Mouse (Mus musculus) kidney, adult 8-10 months (tissue): ENCODE results near the gene Hist1h2bn.
"Not testable (repeated sequence)": the region's sequence is repeated elsewhere in the genome, so short reads cannot be mapped to it uniquely, and the experiment has no call there.

Source experiments
- DNase-seq, 2 experiments: peaks; one replicate each; pipeline ENCODE4 v3.0.0; 2022

Hist1h2bn gene

GRCm38 (mm10) chr13:21729544-21729943 is 24.4 kb upstream of the Hist1h2bn start:
- no peak for DNase-seq

DNA sequence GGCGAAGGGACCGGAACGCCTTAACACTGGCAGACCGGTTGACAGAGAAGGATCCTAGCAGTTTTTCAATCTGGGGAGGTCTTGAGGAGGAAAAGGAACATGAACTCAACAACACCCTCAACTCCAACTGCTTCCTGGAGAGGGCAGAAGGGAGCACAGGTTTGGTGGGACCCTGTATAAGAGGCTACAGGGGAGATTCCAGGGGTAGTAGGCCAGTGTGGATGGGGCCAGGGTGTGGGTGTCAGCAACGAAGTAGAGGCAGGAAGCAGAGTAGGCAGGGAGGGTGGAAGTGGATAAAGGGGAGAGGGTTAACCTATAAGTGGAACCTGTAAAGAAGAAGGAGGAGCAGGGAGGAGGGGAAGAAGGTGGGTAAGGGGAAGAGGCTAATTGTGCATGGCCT is 20.5 kb upstream of the Hist1h2bn start:
- DNase-seq: no peak

DNA sequence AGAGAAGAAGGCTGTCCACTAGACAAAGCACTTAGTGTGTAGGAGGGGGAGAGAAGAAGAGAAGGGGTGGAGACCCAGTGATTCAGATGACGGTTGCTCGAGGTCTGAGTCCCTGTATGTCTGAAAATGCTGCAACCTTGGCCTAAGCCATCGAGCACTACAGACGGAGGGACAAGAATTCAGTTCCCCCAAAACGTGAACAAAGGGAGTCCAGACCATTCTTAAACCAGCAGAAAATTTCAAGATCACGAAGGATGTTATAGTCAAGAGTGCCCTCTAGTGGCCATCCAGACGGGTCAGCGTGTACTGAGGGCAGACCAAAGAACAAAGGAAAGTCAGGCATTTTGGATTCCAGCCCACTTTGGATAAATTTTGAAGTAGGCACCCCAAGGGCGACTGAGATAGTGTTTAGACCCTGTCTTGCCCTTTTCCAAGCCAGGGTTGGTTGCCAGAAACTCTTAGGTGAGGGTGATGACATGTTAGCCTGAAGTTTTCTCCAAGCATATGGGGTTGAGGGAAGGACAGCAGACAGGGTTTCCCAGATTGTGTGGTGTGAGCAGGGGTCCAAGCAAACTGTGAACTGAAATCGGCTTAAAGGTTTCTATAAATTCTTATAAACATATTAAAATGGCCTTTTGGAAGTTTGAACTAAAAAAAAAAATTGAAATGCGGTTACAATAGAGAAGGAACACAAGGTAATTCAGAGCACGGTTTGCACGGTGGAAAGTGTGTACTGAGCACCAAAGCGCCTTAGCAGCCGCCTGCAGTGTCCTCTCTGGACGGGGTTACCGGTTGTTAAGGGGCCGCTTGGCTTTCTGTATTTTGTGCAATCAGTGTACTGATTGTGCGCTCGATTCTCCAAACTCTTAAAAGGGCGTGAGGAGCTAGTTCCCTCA is 19.7 kb upstream of the Hist1h2bn start:
- DNase-seq: peak; percentile 64 to 68

- DNase-seq: not testable (repeated sequence)
Observed at GRCm38 (mm10) chr13:21734906-21735767, 18.8 kb upstream of the Hist1h2bn start, which contains the start of gene Hist1h4j. Gene Hist1h4j, plus strand, starts transcription at chr13:21735064.

DNA sequence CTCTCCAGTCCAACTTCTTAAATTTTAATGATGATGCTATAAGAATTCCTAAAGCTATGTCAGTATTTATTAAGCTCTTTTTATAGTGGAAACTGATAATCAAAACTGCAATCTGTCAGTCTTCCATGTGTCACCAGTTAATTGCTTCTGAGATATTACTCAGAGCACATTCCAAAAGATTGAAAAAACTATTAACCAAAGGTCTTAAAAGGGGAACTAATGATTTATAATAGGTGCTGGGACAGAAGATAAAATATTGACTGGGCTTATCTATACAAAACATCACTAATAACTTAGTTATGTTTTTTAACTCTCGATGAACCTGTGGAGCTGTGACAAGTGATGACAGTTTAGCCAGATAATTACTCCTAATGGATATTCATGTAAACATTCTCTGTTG is 8.9 kb upstream of the Hist1h2bn start:
- no peak for DNase-seq

- no peak for DNase-seq
Observed at GRCm38 (mm10) chr13:21749387-21750158, 4.3 kb upstream of the Hist1h2bn start.

DNA sequence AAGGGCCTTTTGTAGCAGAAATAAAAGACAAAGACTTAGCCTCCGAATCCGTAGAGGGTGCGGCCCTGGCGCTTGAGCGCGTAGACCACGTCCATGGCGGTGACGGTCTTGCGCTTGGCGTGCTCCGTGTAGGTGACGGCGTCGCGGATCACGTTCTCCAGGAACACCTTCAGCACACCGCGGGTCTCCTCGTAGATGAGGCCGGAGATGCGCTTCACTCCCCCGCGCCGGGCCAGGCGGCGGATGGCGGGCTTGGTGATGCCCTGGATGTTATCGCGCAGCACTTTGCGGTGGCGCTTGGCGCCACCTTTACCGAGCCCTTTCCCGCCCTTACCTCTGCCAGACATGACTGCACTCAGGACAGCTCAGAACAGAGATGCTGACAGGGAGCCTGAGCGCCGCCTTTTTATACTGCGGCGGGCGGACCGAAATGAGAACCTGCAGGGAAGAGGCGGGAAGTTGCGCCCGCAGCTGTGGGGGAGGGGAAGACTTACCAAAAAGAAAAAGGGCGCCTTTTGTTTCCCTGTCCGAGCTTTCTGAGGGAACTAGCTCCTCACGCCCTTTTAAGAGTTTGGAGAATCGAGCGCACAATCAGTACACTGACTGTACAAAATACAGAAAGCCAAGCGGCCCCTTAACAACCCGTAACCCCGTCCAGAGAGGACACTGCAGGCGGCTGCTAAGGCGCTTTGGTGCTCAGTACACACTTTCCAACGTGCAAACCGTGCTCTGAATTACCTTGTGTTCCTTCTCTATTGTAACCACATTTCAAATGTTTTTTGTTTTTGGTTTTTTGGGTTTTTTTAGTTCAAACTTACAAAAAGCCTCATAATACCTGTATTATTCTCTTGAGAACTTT is 3.5 kb upstream of the Hist1h2bn start, which contains the start of gene Hist1h4k:
TSS of gene Hist1h4k (minus strand) at position 347 of the 859 bp plus-strand sequence.
- DNase-seq: peak; percentile 58 to 68

GRCm38 (mm10) chr13:21751417-21751816 is 2.5 kb upstream of the Hist1h2bn start:
- no peak for DNase-seq

DNA sequence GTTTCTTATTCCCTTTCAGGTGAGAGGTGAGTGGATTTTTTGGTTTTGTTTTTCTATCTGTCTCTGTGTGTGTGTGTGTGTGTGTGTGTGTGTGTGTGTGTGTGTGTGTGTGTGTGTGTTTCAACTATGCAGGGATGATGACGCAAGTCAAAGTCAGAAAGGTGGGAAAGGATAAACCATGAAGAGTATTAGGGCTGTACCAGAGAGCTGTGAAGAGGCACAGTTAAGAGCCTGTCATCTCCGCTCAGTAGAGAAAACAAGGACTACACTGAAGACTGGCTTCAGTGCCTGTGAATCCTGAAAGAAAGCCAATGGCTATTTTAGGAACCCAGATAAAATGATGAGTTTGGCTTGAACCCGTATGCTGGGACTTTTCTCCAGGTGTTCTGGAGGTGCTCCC is 2.1 kb upstream of the Hist1h2bn start:
- DNase-seq: no peak

GRCm38 (mm10) chr13:21752356-21752755 is 1.6 kb upstream of the Hist1h2bn start:
- no peak for DNase-seq

GRCm38 (mm10) chr13:21753051-21753523 is 836 bp upstream of the Hist1h2bn start:
- no peak for DNase-seq

DNA sequence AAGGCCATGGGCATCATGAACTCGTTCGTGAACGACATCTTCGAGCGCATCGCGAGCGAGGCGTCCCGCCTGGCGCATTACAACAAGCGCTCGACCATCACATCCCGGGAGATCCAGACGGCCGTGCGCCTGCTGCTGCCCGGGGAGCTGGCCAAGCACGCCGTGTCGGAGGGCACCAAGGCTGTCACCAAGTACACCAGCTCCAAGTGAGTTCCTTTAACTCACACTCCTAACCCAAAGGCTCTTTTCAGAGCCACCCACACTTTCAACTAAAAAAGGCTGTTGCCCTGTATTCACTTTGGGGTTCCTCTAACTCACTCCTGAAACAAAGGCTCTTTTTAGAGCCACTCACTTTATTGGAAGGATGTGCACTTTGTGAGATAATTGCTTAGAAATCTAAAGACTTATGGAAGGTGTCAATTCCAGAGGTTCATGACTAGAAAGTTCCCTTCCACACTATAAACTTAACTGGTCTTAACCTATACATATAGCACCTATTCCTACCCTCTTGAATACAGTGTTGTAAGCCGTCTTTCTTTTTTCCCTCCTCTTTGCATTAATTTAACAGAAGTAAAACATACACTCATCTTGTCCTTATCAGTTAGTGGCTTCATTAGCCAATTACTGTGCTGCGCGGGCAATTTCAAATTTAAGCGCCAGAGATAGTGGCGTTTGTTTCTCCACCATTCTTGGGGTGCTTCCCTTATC is 525 bp downstream of the Hist1h2bn start:
- DNase-seq: not testable (repeated sequence)

GRCm38 (mm10) chr13:21755707-21756106 is 1.8 kb downstream of the Hist1h2bn start:
- no peak for DNase-seq

DNA sequence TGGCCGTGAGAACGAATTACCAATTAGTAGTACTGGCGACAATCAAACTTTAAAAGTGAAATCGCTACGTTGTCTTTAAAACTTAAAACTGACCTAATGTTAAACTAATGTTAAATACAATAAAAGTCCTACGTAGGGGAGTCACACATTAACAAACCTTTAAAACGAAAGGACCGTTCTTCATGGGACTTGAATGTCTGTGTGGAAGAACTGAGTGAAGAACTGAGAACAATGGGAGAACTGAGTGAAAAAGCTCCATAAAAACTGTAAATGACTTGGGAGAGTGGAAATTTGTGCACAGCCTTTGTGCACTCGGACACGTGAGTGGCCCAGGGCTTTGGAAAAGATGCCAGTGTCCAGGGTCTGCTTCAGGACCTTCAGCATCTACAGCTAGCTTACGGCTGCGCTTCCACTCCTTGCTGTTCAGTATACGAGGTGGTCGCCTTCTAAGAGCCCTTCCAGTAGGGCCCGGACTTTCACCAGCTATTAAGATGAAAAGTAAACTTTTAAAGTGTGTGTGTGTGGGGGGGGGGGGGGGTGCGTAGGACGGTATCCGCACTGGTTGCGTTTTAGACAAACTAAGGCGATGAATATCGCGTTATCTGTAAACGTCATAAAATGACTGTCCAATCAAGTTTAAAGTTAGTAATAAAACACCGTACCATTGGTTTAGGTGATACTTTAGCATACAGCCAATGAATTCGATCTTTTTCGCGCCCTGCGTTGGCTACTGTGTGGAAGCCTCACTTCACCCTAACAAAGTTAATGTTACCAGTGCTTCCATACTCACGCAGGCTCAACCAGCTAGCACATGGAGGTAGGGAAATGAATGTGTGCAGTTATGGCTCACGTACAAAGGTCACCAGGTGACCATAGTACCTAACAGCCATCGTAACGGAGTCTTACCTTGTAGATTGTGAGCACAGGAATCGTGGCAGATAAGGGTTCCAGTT is 25.2 kb downstream of the Hist1h2bn start:
- DNase-seq: peak; percentile 23 to 28

DNA sequence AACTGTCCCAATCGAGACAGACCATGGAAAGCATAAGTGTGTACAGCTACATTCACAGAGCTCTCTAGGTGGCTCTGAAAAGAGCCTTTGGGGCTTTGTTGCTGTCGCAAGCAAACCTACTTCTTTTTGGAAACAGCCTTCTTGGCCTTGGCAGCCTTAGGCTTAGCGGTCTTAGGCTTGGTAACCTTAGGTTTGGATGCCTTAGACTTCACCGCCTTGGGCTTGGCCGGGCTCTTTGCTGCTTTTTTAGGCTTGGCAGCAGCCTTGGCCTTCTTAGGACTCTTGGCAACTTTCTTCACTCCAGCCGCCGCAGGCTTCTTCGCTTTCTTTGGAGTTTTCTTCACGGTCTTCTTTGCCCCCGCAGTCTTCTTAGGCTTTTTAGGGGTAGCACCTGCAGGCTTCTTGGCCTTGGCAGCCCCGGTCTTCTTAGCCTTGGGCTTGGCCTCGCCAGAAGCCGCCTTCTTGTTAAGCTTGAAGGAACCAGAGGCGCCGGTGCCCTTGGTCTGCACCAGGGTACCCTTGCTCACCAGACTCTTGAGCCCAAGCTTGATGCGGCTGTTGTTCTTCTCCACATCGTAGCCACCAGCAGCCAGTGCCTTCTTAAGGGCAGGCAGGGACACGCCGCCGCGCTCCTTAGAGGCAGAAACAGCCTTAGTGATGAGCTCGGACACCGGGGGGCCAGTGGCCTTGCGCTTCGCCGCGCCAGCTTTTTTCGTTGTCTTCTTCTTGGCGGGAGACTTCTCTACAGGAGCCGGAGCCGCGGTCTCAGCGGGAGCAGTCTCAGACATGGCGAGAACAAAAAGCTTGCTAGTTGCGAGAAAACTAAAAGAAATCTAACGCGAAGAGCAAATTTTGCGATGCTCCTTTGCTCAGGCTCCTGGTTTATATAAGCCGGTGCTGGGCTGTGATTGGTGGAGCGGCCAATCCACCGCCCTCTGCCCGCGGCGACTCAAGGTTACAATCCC is 26.1 kb downstream of the Hist1h2bn start, which contains the start of gene Hist1h1b:
TSS of gene Hist1h1b (minus strand) at position 859 of the 965 bp plus-strand sequence.
- DNase-seq: peak in 1 of 2 experiments; percentile 9

DNA sequence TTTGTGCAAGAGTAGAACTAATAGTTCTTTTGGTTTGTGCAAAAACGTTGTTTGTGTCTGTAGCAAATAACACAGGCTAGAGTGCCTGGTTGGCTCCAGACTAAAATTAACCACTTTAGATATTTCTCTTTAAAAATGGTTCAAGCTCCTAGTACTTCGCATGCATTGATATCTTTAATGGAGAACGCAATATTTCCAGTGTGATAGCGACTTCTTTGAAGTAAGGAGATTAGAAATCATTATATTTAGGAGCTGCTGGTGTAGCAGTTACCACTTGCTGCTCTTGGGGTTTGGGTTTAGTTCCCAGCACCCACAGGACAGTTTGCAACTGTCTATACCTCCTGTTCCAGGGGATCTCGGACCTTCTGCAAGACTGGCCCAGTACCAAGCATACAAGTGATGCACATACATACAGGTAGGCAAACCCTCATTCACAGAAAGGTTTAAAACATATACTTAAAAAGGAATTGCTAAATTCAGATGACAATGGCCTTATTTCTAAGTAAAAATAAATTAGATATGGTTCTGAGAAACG is 27.2 kb downstream of the Hist1h2bn start:
- no peak for DNase-seq

DNA sequence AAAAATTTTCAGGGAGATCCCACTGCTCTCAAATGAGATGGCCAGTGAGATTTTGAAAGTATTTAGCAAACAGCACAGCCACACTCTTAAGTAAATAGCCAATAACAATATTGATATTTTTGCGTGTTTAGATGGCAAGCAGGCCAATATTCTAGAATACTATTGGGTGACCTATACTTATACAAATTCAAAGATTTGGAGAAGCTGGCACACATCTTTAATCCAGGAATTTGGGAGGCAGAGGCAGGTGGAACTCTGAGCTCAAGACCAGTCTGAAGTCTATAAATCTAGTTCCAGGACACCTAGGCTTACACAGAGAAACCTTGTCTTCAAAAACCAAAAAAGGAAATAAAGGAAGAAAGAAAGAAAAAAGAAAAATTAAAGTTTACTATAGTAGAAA is 27.7 kb downstream of the Hist1h2bn start:
- DNase-seq: no peak
